Mouse (Mus musculus) bone marrow macrophage, adult 2 months (primary cell): ENCODE results near the gene Vkorc1l1.

Experiments
- CTCF ChIP-seq: IDR thresholded peaks from 2 replicates; pipeline ENCODE4 v1.5.1; 2012; ENCODE audit warnings: low read depth, mild to moderate bottlenecking, low read length, moderate library complexity
- POLR2A ChIP-seq: IDR thresholded peaks from 2 replicates; pipeline ENCODE4 v1.6.1; 2012; ENCODE audit warnings: mild to moderate bottlenecking, low read depth, low read length, borderline replicate concordance

DNA sequence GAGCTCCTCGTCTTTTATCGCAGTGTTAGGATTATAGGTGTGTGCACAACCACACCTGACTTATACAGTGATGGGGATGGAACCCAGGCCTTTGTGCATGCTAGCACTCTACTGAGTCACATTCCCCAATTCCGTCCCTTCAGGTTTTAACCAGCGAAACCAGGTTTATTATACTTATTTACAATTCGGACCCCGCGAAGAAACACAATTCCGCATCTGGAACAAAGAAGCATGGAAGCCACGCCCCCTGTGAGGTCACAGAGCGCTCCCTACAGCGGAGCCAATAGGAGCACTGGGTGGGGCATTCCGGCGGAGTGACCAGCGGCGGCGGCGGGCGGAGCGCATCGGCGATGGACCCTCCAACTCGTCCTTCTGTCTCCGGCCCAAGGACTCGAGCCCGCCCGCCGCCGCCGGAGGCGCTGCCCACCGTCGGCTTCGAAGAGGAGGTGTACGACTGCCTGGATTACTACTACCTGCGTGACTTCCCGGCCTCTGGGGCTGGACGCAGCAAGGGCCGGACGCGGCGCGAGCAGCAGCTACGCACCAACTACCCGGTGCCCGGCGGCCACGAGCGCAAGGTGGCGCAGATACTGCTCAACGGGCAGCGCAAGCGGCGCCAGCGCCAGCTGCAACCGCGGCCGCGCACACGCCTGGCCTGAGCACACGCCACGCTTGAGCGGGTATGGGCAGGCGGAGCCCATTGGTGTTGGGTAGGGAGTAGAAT, 33.4 kb upstream of the Vkorc1l1 start, which contains the start of gene Nupr1l:
- TF ChIP-seq CTCF (0 out of 2 replicates have a peak, but pooled peaks have one; percentile 11), POLR2A (no peak)
